15 mouse cellular contexts compared by ENCODE assay signal in genomic region chr2:167147708-167148107, GRCm38 (mm10). TPM values are rescaled to one million over a fixed set of nuclear protein-coding genes. Genes with fewer than 3 reads are reported as not detected.
DNase-seq lines count a peak whose midpoint lies in the region; ATAC-seq and TF ChIP-seq lines count a peak whose summit lies in the region.
"Had no signal": no experiment of that assay in that cellular context is flagged by ENCODE, and none has a peak within 500 bp of the region (broad histone marks: within the 10 kb centered on the region; RNA-seq: fewer than 3 reads in every experiment).

No protein-coding gene starts in this region.

- 0 out of 2 replicates have a peak, but pooled peaks cover 2% of the 10 kb centered on the region for H3K79me2 ChIP-seq in heart, adult 2 months (replicated peaks; ENCODE audit: control insufficient read depth, insufficient read depth, low read length)

- TF ChIP-seq POLR2A in heart, adult 2 months (IDR thresholded peaks at IDR 0.05; ENCODE audit: insufficient read depth, low read depth, low read length), result no peak
- no peak for TF ChIP-seq POLR2A in cortical plate, adult 2 months (IDR thresholded peaks at IDR 0.05; ENCODE audit: extremely low read depth, insufficient read depth, low read length)

- H3K4me3 ChIP-seq in heart, adult 2 months, result no peak overlapping the region
- H3K4me3 ChIP-seq in liver, embryonic 12.5 days, result no peak overlapping the region
- H3K4me3 ChIP-seq in cortical plate, adult 2 months (ENCODE audit: insufficient read depth, low read length), result no peak overlapping the region
- H3K4me3 ChIP-seq: embryonic facial prominence, embryonic 10.5 days; forebrain, embryonic 10.5 days; heart, embryonic 15.5 days; liver, embryonic 15.5 days; megakaryocyte, embryonic 14.5 days; myocyte had no signal

- H3K9me3 ChIP-seq in liver, embryonic 12.5 days (replicated peaks), result no peaks in the 10 kb centered on the region
- H3K9me3 ChIP-seq: heart, embryonic 15.5 days; liver, embryonic 15.5 days had no signal

- DNase-seq in heart, adult 2 months, result peak; percentile 40 to 52
- DNase-seq in heart, postnatal 14 days, result no peak
- DNase-seq in liver, result no peak
- no peak for DNase-seq in right cerebral cortex, adult 18-20 months
- DNase-seq: cerebellum, postnatal 10 days had no signal

- intact Hi-C loops in heart, adult 2 months (cut with DNase I), result no loop called here
- intact Hi-C loops in heart, postnatal 14 days (cut with DNase I), result no loop called here

- TF ChIP-seq EP300 in heart, adult 2 months (IDR thresholded peaks at IDR 0.05; ENCODE audit: insufficient read depth, low read depth, low read length), result no peak

- no peak overlapping the region for H3K9ac ChIP-seq in heart, adult 2 months (ENCODE audit: low read depth, low read length)
- H3K9ac ChIP-seq in liver, embryonic 12.5 days, result no peak overlapping the region
- H3K9ac ChIP-seq: heart, embryonic 15.5 days; liver, embryonic 15.5 days had no signal

- 39% methylated on average over 8 of the region's 8 CpGs for WGBS in heart, adult 2 months
- WGBS in liver, embryonic 12.5 days (ENCODE audit: insufficient replicate concordance), result 69% methylated on average over 8 of the region's 8 CpGs

- no peak overlapping the region; the same call in 1 of the 2 replicates for H3K27ac ChIP-seq in heart, adult 2 months
- H3K27ac ChIP-seq in liver, embryonic 12.5 days, result no peak overlapping the region
- 0 out of 2 replicates have a peak overlapping the region, but pooled peaks have one; percentile 13 for H3K27ac ChIP-seq in cortical plate, adult 2 months (ENCODE audit: insufficient read depth, low read length)
- H3K27ac ChIP-seq: embryonic facial prominence, embryonic 10.5 days; forebrain, embryonic 10.5 days; heart, embryonic 15.5 days; liver, embryonic 15.5 days had no signal

- ATAC-seq in liver, embryonic 12.5 days, result peak; percentile 5; the same call in 1 of the 2 replicates
- peak; percentile 34; the same call in 1 of the 2 replicates for ATAC-seq in monocyte, adult 5-6 weeks (replicated peaks; ENCODE audit: insufficient number of reproducible peaks, low FRiP score, low TSS enrichment, poor library complexity, severe bottlenecking)
- ATAC-seq: inflammation-experienced regulatory T-cells, adult 6 months had no signal

- no peaks in the 10 kb centered on the region for H3K27me3 ChIP-seq in heart, adult 2 months (ENCODE audit: control insufficient read depth, insufficient read depth, low read length)
- peaks cover 54% of the 10 kb centered on the region for H3K27me3 ChIP-seq in liver, embryonic 12.5 days (replicated peaks)

- TF ChIP-seq CTCF in heart, adult 2 months (IDR thresholded peaks at IDR 0.05), result no peak
- TF ChIP-seq CTCF in cortical plate, adult 2 months (IDR thresholded peaks at IDR 0.05; ENCODE audit: extremely low read depth, insufficient read depth, low read length), result no peak

- peaks cover 11% of the 10 kb centered on the region for H3K4me1 ChIP-seq in heart, adult 2 months (ENCODE audit: control insufficient read depth, insufficient read depth, low read length)
- peaks cover 2% of the 10 kb centered on the region; the same call in 1 of the 2 replicates for H3K4me1 ChIP-seq in liver, embryonic 12.5 days
- peaks cover 20% of the 10 kb centered on the region for H3K4me1 ChIP-seq in cortical plate, adult 2 months (ENCODE audit: control insufficient read depth, insufficient read depth, low read length)

- H3K4me2 ChIP-seq in liver, embryonic 12.5 days, result no peak overlapping the region
- H3K4me2 ChIP-seq: heart, embryonic 15.5 days; liver, embryonic 15.5 days had no signal

- no peaks in the 10 kb centered on the region for H3K36me3 ChIP-seq in heart, adult 2 months (ENCODE audit: control insufficient read depth, insufficient read depth, low read length)
- no peaks in the 10 kb centered on the region for H3K36me3 ChIP-seq in liver, embryonic 12.5 days
- H3K36me3 ChIP-seq: embryonic facial prominence, embryonic 10.5 days; forebrain, embryonic 10.5 days; heart, embryonic 15.5 days; liver, embryonic 15.5 days had no signal

RNA-seq across cellular contexts. Expression of gene Kcnb1, which starts 42.2 kb away (rescaled TPM):
- 10 to 100 TPM; 32.8 to 38.8 TPM for total RNA-seq in heart, adult 2 months (2021)
- 17.2 and 19.2 TPM in 2 replicates for polyA plus RNA-seq in heart, adult 2 months (2012; rRNA removed)
- total RNA-seq in heart, postnatal 14 days (2021), result 10 to 100 TPM; 57.9 to 60.3 TPM
- polyA plus RNA-seq in liver, embryonic 12.5 days (2016; fragmentation: Nextera tagmentation; extraction: Ambion mirVana), result 0.19 and 0.43 TPM in 2 replicates
- 63.5 and 68.7 TPM in 2 replicates for polyA plus RNA-seq in cortical plate, adult 2 months (2012; rRNA removed)
- total RNA-seq in monocyte, adult 5-6 weeks (2017), result 0.49 to 2.1 TPM (median 0.57 TPM) in 3 replicates

Comparison
In these comparisons a context has a peak if more than half of its experiments do, and no peak if none do; other contexts are left out.
1. DNase-seq: peak in heart, adult 2 months (2 of 2); none in heart, postnatal 14 days (0 of 2), liver (single experiment) and right cerebral cortex, adult 18-20 months (single experiment).
2. RNA of gene Kcnb1, which starts 42.2 kb away (total RNA-seq): 57.9 to 60.3 TPM in heart, postnatal 14 days and 32.8 to 38.8 TPM in heart, adult 2 months; 0.49 to 2.1 TPM in monocyte, adult 5-6 weeks; every median in the first group is over 10 times any median in the second.